Mouse (Mus musculus): ENCODE measurements around the gene Gcm2. TPM values are rescaled to one million over a fixed set of nuclear protein-coding genes. Genes with fewer than 3 reads are reported as not detected.

The Gcm2 gene
- polyA plus RNA-seq, 1 experiment from 2014 or later, result not detected

DNA sequence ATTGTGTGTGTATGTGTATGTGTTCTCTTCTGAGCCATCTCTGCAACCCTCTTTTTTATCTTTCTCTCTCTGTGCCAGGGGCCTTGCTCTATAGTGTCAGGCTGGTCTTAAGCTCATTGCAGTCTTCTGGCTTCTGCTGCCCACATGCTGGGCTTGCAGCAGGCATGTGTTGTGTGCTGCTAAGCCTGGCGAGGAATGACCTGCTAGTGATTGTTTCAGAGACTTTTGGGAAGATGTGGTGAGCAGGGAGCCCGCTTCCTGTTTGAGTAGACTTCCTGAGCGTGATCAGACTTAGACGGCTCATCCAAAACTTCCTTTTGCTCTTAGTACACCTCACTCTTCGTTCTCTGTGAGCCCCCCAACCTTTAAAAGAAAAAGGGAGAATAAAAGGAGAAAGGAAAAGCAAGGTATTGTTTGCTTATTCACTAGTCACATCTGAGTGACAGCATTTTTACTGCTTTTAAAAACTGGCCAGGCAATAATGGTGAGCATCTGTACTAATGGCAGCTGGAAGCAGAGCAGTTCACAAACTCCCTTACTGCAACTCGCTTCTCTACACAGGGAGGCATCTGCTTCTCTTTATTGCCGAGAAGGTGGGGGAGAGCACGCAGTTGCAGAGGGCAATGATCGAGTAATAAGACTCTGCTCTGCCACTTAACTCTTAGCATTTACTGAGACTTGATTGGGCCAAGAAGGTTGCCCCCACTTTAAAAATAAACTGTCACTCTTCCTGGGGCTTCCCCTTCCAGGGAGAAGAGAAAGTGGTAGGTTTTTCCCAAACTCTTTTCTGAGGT, 8.5 kb upstream of the Gcm2 start:
- Histone ChIP-seq H3K9ac (ENCODE audit: low read depth, low read length) (no peak overlapping the region), H3K9me3 (replicated peaks; ENCODE audit: control insufficient read depth, low read length) (no peaks in the 10 kb centered on the region), H3K4me3 (ENCODE audit: low read depth, low read length) (no peak overlapping the region), H3K36me3 (ENCODE audit: control insufficient read depth, insufficient read depth, low read length) (no peaks in the 10 kb centered on the region), H3K27ac (ENCODE audit: low read depth, low read length) (no peak overlapping the region), H3K4me1 (ENCODE audit: control insufficient read depth, insufficient read depth, low read length) (no peaks in the 10 kb centered on the region), H3K4me2 (no peak overlapping the region), H3K27me3 (ENCODE audit: control insufficient read depth, insufficient read depth, low read length) (no peaks in the 10 kb centered on the region)
- no peak for ATAC-seq (replicated peaks; ENCODE audit: insufficient number of reproducible peaks, low FRiP score, low TSS enrichment)
- WGBS (ENCODE audit: insufficient replicate concordance), result 38% methylated on average over 9 of the region's 9 CpGs

DNA sequence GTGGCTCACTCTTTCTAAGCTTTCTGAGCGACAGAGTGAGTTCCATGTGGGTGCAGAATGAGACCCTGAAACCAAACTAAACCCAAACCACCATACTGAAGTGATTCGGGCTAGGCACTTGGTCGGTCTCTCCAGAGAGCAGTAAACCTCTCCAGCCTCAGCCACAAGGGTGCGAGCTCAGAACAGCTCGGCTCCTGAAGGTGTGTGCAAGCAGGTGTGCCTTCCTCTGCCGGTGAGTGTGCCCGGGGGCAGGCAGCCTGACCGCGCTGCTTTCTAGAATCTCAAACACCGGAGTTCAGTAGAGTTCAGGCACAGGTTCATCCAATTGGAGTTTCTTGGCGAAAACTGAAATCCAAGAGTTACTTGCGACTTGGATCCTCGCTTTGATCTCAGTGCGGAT, 3.1 kb upstream of the Gcm2 start, which contains the start of gene Sycp2l:
TSS of gene Sycp2l (plus strand) at position 368 of the 400 bp plus-strand sequence.
- Histone ChIP-seq H3K4me1 (ENCODE audit: control insufficient read depth, insufficient read depth, low read length) (no peaks in the 10 kb centered on the region), H3K27ac (ENCODE audit: low read depth, low read length) (no peak within 1 kb of the TSS), H3K9me3 (replicated peaks; ENCODE audit: control insufficient read depth, low read length) (no peaks in the 10 kb centered on the region), H3K9ac (ENCODE audit: low read depth, low read length) (no peak within 1 kb of the TSS), H3K36me3 (ENCODE audit: control insufficient read depth, insufficient read depth, low read length) (no peaks in the 10 kb centered on the region), H3K27me3 (ENCODE audit: control insufficient read depth, insufficient read depth, low read length) (peaks cover 10% of the 10 kb centered on the region; the same call in 1 of the 2 replicates), H3K4me3 (ENCODE audit: low read depth, low read length) (peak within 1 kb of the TSS; percentile 23; the same call in 1 of the 2 replicates), H3K4me2 (peak within 1 kb of the TSS; percentile 48)
- ATAC-seq (replicated peaks; ENCODE audit: insufficient number of reproducible peaks, low FRiP score, low TSS enrichment), result no peak
- WGBS (ENCODE audit: insufficient replicate concordance), result 24% methylated on average over 14 of the region's 14 CpGs

DNA sequence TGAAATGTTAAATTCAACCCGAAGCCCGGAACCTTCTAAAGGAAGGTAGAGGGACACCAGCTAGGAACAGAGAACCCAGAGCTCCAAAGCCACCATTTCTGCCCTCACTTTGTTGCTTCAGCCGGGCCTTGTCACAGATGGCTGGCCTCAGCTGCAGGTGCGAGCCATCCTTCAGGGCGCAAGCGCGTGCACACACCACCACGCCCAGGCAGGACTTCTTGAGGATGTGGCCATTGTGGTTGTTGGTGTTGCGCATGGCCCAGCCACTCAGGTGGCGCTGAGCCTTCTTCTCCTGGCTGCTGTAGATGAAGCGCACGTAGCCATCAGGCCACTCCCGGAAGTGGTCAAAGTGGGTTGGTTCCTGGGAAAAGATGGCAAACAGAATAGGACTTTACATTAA, 5.3 kb downstream of the Gcm2 start:
- no peak for ATAC-seq (replicated peaks; ENCODE audit: insufficient number of reproducible peaks, low FRiP score, low TSS enrichment)
- no peaks in the 10 kb centered on the region for H3K9me3 ChIP-seq (replicated peaks; ENCODE audit: control insufficient read depth, low read length)
- no peak overlapping the region for H3K4me2 ChIP-seq
- H3K27me3 ChIP-seq (ENCODE audit: control insufficient read depth, insufficient read depth, low read length), result no peaks in the 10 kb centered on the region; the same call in 1 of the 2 replicates
- no peak overlapping the region for H3K9ac ChIP-seq (ENCODE audit: low read depth, low read length)
- no peak overlapping the region for H3K27ac ChIP-seq (ENCODE audit: low read depth, low read length)
- WGBS (ENCODE audit: insufficient replicate concordance), result 88% methylated on average over 13 of the region's 13 CpGs
- H3K36me3 ChIP-seq (ENCODE audit: control insufficient read depth, insufficient read depth, low read length), result no peaks in the 10 kb centered on the region
- H3K4me3 ChIP-seq (ENCODE audit: low read depth, low read length), result no peak overlapping the region
- no peaks in the 10 kb centered on the region for H3K4me1 ChIP-seq (ENCODE audit: control insufficient read depth, insufficient read depth, low read length)

DNA sequence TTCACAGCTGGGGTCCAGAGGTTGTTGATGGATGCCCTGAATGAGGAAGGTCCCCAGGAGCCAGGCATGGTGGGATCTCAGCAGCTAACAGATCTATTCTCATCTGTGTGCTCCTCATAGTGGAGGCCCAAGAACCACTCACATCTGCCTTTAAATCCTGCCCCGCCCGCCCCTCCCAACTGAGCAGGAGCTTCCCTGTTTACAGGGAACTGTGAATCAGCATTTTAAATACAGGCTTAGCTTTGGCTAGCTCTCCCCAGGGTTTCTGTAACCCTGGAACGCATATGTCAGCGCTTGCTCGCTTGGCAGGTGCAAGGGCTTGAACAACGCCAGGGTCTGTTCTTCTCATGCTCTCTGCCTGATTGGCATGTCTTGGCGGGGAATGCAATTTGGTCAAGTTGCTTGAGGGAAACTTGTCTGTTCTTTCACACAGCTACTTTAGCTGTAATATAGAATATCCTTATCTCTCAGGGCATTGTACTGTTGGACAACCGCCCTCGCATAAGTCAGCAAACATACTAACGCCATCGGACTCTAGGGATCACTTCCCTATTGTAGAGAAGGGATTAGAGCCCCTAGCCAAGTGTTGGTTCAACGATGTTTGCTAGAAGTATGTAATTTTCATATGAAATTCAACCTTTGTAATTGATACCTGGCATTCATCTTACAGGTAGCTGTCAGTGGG, 6.9 kb downstream of the Gcm2 start:
- Histone ChIP-seq H3K4me1 (ENCODE audit: control insufficient read depth, insufficient read depth, low read length) (no peaks in the 10 kb centered on the region), H3K9me3 (replicated peaks; ENCODE audit: control insufficient read depth, low read length) (no peaks in the 10 kb centered on the region), H3K9ac (ENCODE audit: low read depth, low read length) (no peak overlapping the region), H3K27me3 (ENCODE audit: control insufficient read depth, insufficient read depth, low read length) (no peaks in the 10 kb centered on the region; the same call in 1 of the 2 replicates), H3K36me3 (ENCODE audit: control insufficient read depth, insufficient read depth, low read length) (no peaks in the 10 kb centered on the region), H3K4me3 (ENCODE audit: low read depth, low read length) (no peak overlapping the region), H3K4me2 (no peak overlapping the region), H3K27ac (ENCODE audit: low read depth, low read length) (peak overlapping the region; percentile 13)
- 70% methylated on average over 12 of the region's 12 CpGs for WGBS (ENCODE audit: insufficient replicate concordance)
- peak; percentile 78 for ATAC-seq (replicated peaks; ENCODE audit: insufficient number of reproducible peaks, low FRiP score, low TSS enrichment)

DNA sequence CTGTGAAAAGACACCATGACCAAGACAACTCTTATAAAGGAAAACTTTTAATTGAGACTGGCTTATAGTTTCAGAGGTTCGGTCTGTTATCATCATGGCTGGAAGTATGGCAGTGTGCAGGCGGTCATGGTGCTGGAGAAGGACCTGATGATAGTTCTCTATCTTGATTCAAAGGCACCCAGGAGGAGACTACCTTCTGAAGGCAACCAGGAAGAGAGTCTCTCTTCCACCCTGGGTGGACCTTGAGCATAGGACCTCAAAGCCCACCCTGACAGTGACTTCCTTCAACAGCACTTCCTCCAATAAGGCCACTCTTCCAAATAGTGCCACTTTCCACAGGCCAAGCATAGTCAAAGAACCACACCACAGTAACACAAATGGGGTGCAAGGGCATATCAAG, 10.8 kb downstream of the Gcm2 start:
- H3K4me3 ChIP-seq (ENCODE audit: low read depth, low read length), result no peak overlapping the region
- WGBS (ENCODE audit: insufficient replicate concordance), result 79% methylated on average over 2 of the region's 2 CpGs
- no peak overlapping the region for H3K9ac ChIP-seq (ENCODE audit: low read depth, low read length)
- H3K36me3 ChIP-seq (ENCODE audit: control insufficient read depth, insufficient read depth, low read length), result no peaks in the 10 kb centered on the region
- H3K4me2 ChIP-seq, result no peak overlapping the region
- H3K9me3 ChIP-seq (replicated peaks; ENCODE audit: control insufficient read depth, low read length), result no peaks in the 10 kb centered on the region
- H3K4me1 ChIP-seq (ENCODE audit: control insufficient read depth, insufficient read depth, low read length), result 0 out of 2 replicates have a peak, but pooled peaks cover 4% of the 10 kb centered on the region
- H3K27me3 ChIP-seq (ENCODE audit: control insufficient read depth, insufficient read depth, low read length), result no peaks in the 10 kb centered on the region; the same call in 1 of the 2 replicates
- ATAC-seq (replicated peaks; ENCODE audit: insufficient number of reproducible peaks, low FRiP score, low TSS enrichment), result no peak
- H3K27ac ChIP-seq (ENCODE audit: low read depth, low read length), result no peak overlapping the region

DNA sequence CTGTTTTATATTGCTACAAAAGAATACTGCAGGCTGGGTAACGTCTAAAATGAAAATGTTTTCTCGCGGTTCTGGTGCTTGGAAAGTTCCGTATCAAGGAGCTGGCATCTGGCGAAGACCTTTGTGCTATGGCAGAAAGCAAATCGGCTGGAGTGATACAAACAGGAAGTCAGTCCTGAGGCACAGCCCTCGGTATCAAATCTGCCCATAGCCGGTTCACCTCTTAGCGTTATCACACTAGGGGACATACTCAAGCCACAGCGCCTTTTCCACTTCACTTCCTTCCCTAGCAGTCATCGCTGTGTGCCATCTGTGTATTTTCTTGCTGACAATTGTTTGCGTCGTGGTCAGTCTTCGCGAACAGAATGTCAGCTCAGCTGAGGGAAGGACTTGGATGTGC, 12.5 kb downstream of the Gcm2 start:
- Histone ChIP-seq H3K9me3 (replicated peaks; ENCODE audit: control insufficient read depth, low read length) (no peaks in the 10 kb centered on the region), H3K36me3 (ENCODE audit: control insufficient read depth, insufficient read depth, low read length) (no peaks in the 10 kb centered on the region), H3K27ac (ENCODE audit: low read depth, low read length) (no peak overlapping the region), H3K9ac (ENCODE audit: low read depth, low read length) (no peak overlapping the region), H3K4me3 (ENCODE audit: low read depth, low read length) (no peak overlapping the region), H3K4me1 (ENCODE audit: control insufficient read depth, insufficient read depth, low read length) (0 out of 2 replicates have a peak, but pooled peaks cover 4% of the 10 kb centered on the region), H3K4me2 (peak overlapping the region; percentile 20; the same call in 1 of the 2 replicates), H3K27me3 (ENCODE audit: control insufficient read depth, insufficient read depth, low read length) (no peaks in the 10 kb centered on the region)
- no peak for ATAC-seq (replicated peaks; ENCODE audit: insufficient number of reproducible peaks, low FRiP score, low TSS enrichment)
- WGBS (ENCODE audit: insufficient replicate concordance), result 53% methylated on average over 15 of the region's 15 CpGs

DNA sequence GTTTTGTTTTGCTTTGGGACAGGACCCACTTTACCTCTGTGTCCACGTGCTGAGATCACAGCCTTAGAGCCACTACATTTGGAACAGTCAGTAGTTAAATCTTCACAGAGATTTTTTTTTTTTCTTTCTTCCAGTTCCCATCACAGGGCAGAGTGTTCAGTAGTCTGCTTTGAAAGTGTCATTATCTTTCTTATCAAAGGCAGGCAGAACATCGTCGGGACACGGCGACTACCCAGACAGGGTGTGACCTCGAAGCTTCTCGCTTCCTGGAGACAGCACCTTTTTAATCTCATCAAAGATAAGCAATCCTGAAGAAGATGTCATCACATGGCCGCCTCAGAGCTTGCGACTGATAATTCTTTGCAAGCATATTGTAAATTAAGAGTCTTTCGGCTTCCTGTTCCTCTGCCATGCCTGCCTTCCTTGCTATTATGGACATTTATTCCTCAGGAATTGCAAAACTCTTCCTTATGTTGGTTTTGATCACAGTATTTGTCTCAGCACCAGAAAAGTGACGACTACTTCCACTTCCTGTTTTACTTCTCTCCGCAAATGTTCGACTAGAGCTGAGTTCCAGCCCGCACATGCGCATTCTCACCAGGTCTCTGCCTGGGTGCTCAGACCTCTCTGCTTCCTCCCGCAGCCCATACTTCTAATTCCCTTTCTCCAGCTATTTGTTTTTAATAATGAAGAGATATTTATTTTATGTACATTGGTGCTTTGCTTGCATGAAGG, 13.3 kb downstream of the Gcm2 start:
- H3K36me3 ChIP-seq (ENCODE audit: control insufficient read depth, insufficient read depth, low read length), result no peaks in the 10 kb centered on the region
- ATAC-seq (replicated peaks; ENCODE audit: insufficient number of reproducible peaks, low FRiP score, low TSS enrichment), result no peak
- 29% methylated on average over 16 of the region's 16 CpGs for WGBS (ENCODE audit: insufficient replicate concordance)
- no peak overlapping the region for H3K4me3 ChIP-seq (ENCODE audit: low read depth, low read length)
- H3K27me3 ChIP-seq (ENCODE audit: control insufficient read depth, insufficient read depth, low read length), result no peaks in the 10 kb centered on the region
- no peaks in the 10 kb centered on the region for H3K9me3 ChIP-seq (replicated peaks; ENCODE audit: control insufficient read depth, low read length)
- H3K4me2 ChIP-seq, result peak overlapping the region; percentile 45
- H3K4me1 ChIP-seq (ENCODE audit: control insufficient read depth, insufficient read depth, low read length), result 0 out of 2 replicates have a peak, but pooled peaks cover 4% of the 10 kb centered on the region
- no peak overlapping the region for H3K27ac ChIP-seq (ENCODE audit: low read depth, low read length)
- 0 out of 2 replicates have a peak overlapping the region, but pooled peaks have one; percentile 12 for H3K9ac ChIP-seq (ENCODE audit: low read depth, low read length)

DNA sequence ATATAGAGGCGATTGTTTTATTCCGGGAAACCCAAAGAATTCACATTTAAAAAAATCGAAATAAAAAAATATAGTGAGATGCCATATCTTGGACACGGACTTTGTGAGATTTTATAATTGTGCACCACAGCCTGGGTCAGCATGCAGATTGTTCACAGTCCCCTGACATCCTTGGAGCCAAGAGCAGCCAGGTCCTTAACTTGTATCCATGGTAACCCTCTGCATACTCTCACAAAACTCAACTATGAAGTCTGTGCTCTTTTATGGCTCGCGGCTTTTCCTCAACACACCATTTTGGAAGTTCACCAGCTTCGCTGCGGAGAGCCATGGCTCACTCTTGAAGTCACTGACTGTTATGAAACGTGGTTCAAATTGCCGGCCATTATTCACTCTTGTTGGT, 16.7 kb downstream of the Gcm2 start:
- Histone ChIP-seq H3K4me2 (no peak overlapping the region), H3K4me1 (ENCODE audit: control insufficient read depth, insufficient read depth, low read length) (0 out of 2 replicates have a peak, but pooled peaks cover 4% of the 10 kb centered on the region), H3K36me3 (ENCODE audit: control insufficient read depth, insufficient read depth, low read length) (no peaks in the 10 kb centered on the region), H3K4me3 (ENCODE audit: low read depth, low read length) (no peak overlapping the region), H3K27me3 (ENCODE audit: control insufficient read depth, insufficient read depth, low read length) (peaks cover 2% of the 10 kb centered on the region; the same call in 1 of the 2 replicates), H3K9me3 (replicated peaks; ENCODE audit: control insufficient read depth, low read length) (no peaks in the 10 kb centered on the region), H3K27ac (ENCODE audit: low read depth, low read length) (no peak overlapping the region), H3K9ac (ENCODE audit: low read depth, low read length) (no peak overlapping the region)
- WGBS (ENCODE audit: insufficient replicate concordance), result 81% methylated on average over 10 of the region's 10 CpGs
- no peak for ATAC-seq (replicated peaks; ENCODE audit: insufficient number of reproducible peaks, low FRiP score, low TSS enrichment)

Measured in heart, embryonic 11.5 days (tissue).